Mouse (Mus musculus): ENCODE results near the gene Lama1. TPM values are rescaled to one million over a fixed set of nuclear protein-coding genes. Genes with fewer than 3 reads are reported as not detected.
"Not testable (repeated sequence)": the region's sequence is repeated elsewhere in the genome, so short reads cannot be mapped to it uniquely, and the experiment has no call there.

Lama1 gene
- polyA plus RNA-seq, 2 experiments: 0.57 to 1.1 TPM

DNA sequence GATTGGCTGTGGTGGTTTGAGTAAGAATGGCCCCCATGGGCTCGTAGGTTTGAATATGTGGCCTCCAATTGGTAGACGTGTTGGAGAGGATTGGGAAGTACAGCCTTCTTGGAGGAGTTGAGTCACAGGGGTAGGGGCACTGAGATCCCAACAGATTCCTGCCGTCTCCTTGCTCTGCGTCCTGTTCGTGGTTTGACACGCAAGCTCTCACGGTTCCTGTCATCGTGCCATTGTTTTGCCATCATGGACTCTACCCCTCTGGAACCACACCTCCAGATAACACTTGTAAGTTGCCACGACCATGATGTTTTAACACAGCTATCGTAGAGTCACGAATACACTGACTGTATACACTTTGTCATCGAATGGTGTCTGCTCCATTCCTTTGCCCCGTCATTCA is 141.9 kb downstream of the Lama1 start:
- DNase-seq (ENCODE audit: low read depth in 3 of 3, low spot score in 3 of 3): no peak
- H3K36me3 ChIP-seq (replicated peaks; ENCODE audit: control insufficient read depth, insufficient read depth, low read depth): no peaks in the 10 kb centered on the region
- H3K27me3 ChIP-seq (ENCODE audit: control insufficient read depth, insufficient read depth, low read length): no peaks in the 10 kb centered on the region
- no peak overlapping the region for H3K4me2 ChIP-seq (ENCODE audit: low read depth)
- H3K4me1 ChIP-seq (replicated peaks; ENCODE audit: control insufficient read depth in 2 of 2, insufficient read depth in 2 of 2, low read length in 1 of 2): no peaks in the 10 kb centered on the region
- no peaks in the 10 kb centered on the region for H3K9me3 ChIP-seq (ENCODE audit: control insufficient read depth, low read length)
- H3K4me3 ChIP-seq (ENCODE audit: insufficient read depth in 1 of 2, low read depth in 2 of 2, low read length in 2 of 2): no peak overlapping the region
- no peak overlapping the region for H3K9ac ChIP-seq (replicated peaks)
- WGBS (ENCODE audit: insufficient replicate concordance): 59% methylated on average over 13 of the region's 13 CpGs
- ATAC-seq (ENCODE audit: insufficient read depth): no peak
- TF ChIP-seq CTCF (IDR thresholded peaks at IDR 0.05; ENCODE audit: low read depth): no peak
- no peak for TF ChIP-seq EP300 (IDR thresholded peaks at IDR 0.05; ENCODE audit: low read depth)
- no peak overlapping the region for H3K27ac ChIP-seq

DNA sequence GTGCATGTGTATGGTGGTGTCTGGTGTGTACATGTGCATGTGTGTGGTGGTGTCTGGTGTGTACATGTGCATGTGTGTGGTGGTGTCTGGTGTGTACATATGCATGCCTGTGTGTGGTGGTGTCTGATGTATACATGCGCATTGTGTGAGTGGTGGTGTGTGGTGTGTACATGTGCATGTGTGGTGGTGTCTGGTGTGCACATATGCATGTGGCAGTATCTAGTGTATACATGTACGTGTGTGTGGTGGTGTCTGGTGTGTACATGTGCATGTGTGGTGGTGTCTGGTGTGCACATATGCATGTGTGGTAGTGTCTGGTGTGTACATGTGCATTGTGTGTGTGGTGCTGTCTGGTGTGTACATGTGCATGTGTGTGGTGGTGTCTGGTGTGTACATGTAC is 144.4 kb downstream of the Lama1 start:
- not testable (repeated sequence) for H3K4me2 ChIP-seq (ENCODE audit: low read depth); H3K4me3 ChIP-seq (ENCODE audit: insufficient read depth in 1 of 2, low read depth in 2 of 2, low read length in 2 of 2); H3K27ac ChIP-seq; H3K9me3 ChIP-seq (ENCODE audit: control insufficient read depth, low read length); DNase-seq (ENCODE audit: low read depth in 3 of 3, low spot score in 3 of 3); H3K4me1 ChIP-seq (replicated peaks; ENCODE audit: control insufficient read depth in 2 of 2, insufficient read depth in 2 of 2, low read length in 1 of 2); ATAC-seq (ENCODE audit: insufficient read depth); H3K36me3 ChIP-seq (replicated peaks; ENCODE audit: control insufficient read depth, insufficient read depth, low read depth); H3K27me3 ChIP-seq (ENCODE audit: control insufficient read depth, insufficient read depth, low read length); H3K9ac ChIP-seq (replicated peaks)
- 58% methylated on average over 2 of the region's 2 CpGs for WGBS (ENCODE audit: insufficient replicate concordance)

- WGBS (ENCODE audit: insufficient replicate concordance): 71% methylated on average over 10 of the region's 10 CpGs
- Histone ChIP-seq H3K36me3 (replicated peaks; ENCODE audit: control insufficient read depth, insufficient read depth, low read depth) (no peaks in the 10 kb centered on the region), H3K4me2 (ENCODE audit: low read depth) (no peak overlapping the region)
Observed at GRCm38 (mm10) chr17:67861080-67861630, 164.1 kb downstream of the Lama1 start.

DNA sequence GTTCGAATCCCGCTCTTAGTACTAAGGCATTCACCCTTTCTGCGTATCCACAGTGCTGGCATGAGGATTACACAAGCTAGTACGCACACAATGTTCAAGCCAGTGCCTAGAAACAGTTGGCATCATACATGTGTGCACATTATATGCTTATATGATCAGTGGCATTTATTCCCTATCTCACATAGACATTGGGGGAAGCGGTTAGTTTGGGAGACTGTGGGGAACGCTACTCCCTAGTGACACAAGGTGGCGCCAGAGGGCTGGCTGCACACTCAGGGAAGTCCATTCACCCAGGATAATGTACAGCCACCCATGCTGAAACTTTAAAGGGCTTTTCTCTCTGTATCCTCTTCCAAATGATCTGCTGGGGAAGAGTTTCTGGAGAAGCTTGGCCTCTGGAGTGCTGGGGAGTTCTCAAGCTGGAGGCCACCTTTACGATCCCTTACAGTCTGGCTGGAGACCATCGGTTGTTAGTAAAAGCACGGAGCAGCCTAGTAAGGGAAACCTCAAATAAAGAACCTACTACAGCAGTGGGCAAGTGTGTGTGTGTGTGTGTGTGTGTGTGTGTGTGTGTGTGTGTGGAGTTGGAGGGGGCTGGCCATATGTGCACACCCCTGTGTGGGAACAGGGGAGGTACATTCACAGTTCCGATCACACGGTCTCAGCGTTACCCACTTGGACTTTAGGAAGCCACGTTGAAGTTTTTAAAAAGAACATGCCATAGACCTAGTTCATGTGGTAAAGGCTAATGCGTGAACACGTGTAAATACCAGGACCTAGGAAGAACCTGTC is 164.9 kb downstream of the Lama1 start:
- Histone ChIP-seq H3K4me1 (replicated peaks; ENCODE audit: control insufficient read depth in 2 of 2, insufficient read depth in 2 of 2, low read length in 1 of 2) (no peaks in the 10 kb centered on the region), H3K4me3 (ENCODE audit: insufficient read depth in 1 of 2, low read depth in 2 of 2, low read length in 2 of 2) (no peak overlapping the region), H3K27ac (no peak overlapping the region), H3K4me2 (ENCODE audit: low read depth) (no peak overlapping the region), H3K36me3 (replicated peaks; ENCODE audit: control insufficient read depth, insufficient read depth, low read depth) (no peaks in the 10 kb centered on the region), H3K9me3 (ENCODE audit: control insufficient read depth, low read length) (no peaks in the 10 kb centered on the region), H3K27me3 (ENCODE audit: control insufficient read depth, insufficient read depth, low read length) (no peaks in the 10 kb centered on the region), H3K9ac (replicated peaks) (no peak overlapping the region)
- peak in 1 of 3 experiments; percentile 4 for DNase-seq (ENCODE audit: low read depth in 3 of 3, low spot score in 3 of 3)
- WGBS (ENCODE audit: insufficient replicate concordance): 71% methylated on average over 16 of the region's 16 CpGs
- TF ChIP-seq EP300 (IDR thresholded peaks at IDR 0.05; ENCODE audit: low read depth) (no peak), CTCF (IDR thresholded peaks at IDR 0.05; ENCODE audit: low read depth) (peak; percentile 83)
- ATAC-seq (ENCODE audit: insufficient read depth): no peak

More at GRCm38 (mm10) chr17:67861080-67861630, 164.1 kb downstream of the Lama1 start:
- DNase-seq (ENCODE audit: low read depth in 3 of 3, low spot score in 3 of 3) (no peak), ATAC-seq (ENCODE audit: insufficient read depth) (no peak)
- no peak for TF ChIP-seq EP300 (IDR thresholded peaks at IDR 0.05; ENCODE audit: low read depth)
- TF ChIP-seq CTCF (IDR thresholded peaks at IDR 0.05; ENCODE audit: low read depth): no peak
- H3K27me3 ChIP-seq (ENCODE audit: control insufficient read depth, insufficient read depth, low read length): no peaks in the 10 kb centered on the region
- H3K4me1 ChIP-seq (replicated peaks; ENCODE audit: control insufficient read depth in 2 of 2, insufficient read depth in 2 of 2, low read length in 1 of 2): no peaks in the 10 kb centered on the region
- H3K4me3 ChIP-seq (ENCODE audit: insufficient read depth in 1 of 2, low read depth in 2 of 2, low read length in 2 of 2): no peak overlapping the region
- no peak overlapping the region for H3K9ac ChIP-seq (replicated peaks)
- H3K27ac ChIP-seq: no peak overlapping the region
- H3K9me3 ChIP-seq (ENCODE audit: control insufficient read depth, low read length): no peaks in the 10 kb centered on the region

GRCm38 (mm10) chr17:67864363-67864762 is 167.3 kb downstream of the Lama1 start:
- Histone ChIP-seq H3K27me3 (ENCODE audit: control insufficient read depth, insufficient read depth, low read length) (no peaks in the 10 kb centered on the region), H3K9me3 (ENCODE audit: control insufficient read depth, low read length) (no peaks in the 10 kb centered on the region; the same call in 1 of the 2 replicates), H3K4me2 (ENCODE audit: low read depth) (no peak overlapping the region), H3K4me1 (replicated peaks; ENCODE audit: control insufficient read depth in 2 of 2, insufficient read depth in 2 of 2, low read length in 1 of 2) (no peaks in the 10 kb centered on the region), H3K9ac (replicated peaks) (no peak overlapping the region), H3K36me3 (replicated peaks; ENCODE audit: control insufficient read depth, insufficient read depth, low read depth) (no peaks in the 10 kb centered on the region), H3K27ac (no peak overlapping the region), H3K4me3 (ENCODE audit: insufficient read depth in 1 of 2, low read depth in 2 of 2, low read length in 2 of 2) (no peak overlapping the region)
- WGBS (ENCODE audit: insufficient replicate concordance): 76% methylated on average over 10 of the region's 10 CpGs
- DNase-seq (ENCODE audit: low read depth in 3 of 3, low spot score in 3 of 3) (no peak), ATAC-seq (ENCODE audit: insufficient read depth) (no peak)
- TF ChIP-seq CTCF (IDR thresholded peaks at IDR 0.05; ENCODE audit: low read depth): no peak
- TF ChIP-seq EP300 (IDR thresholded peaks at IDR 0.05; ENCODE audit: low read depth): no peak

Measured in liver, embryonic 14.5 days (tissue).